Mouse (Mus musculus) midbrain, postnatal 0 days (tissue): Measurements from ENCODE around the gene Cend1. TPM values are rescaled to one million over a fixed set of nuclear protein-coding genes. Genes with fewer than 3 reads are reported as not detected.

Source experiments
- ATAC-seq: fragments of 200-750 bp; cut with Nextera tagmentation; 2 replicates; pipeline ENCODE4 v1.8.0; 2017; ENCODE audit warnings: moderate number of reproducible peaks, mild to moderate bottlenecking, moderate TSS enrichment, moderate library complexity; ENCODE audit not compliant: low FRiP score
- DNase-seq: peaks from one replicate; pipeline ENCODE4 v3.0.0-alpha.2; 2015; ENCODE audit warnings: low spot score
- H3K27ac ChIP-seq: fragments of 300-500 bp; sonication (generic); 2 replicates; pipeline ENCODE4 v1.5.1; 2014; ENCODE audit warnings: low read depth, mild to moderate bottlenecking, low read length, mixed read lengths
- H3K27me3 ChIP-seq: fragments of 300-500 bp; sonication (generic); 2 replicates; pipeline ENCODE4 v1.6.1; 2014; ENCODE audit warnings: low read length, control low read depth, mixed read lengths; ENCODE audit not compliant: insufficient read depth
- H3K36me3 ChIP-seq: fragments of 300-500 bp; sonication (generic); 2 replicates; pipeline ENCODE4 v1.6.1; 2014; ENCODE audit warnings: low read length, control low read depth, mixed read lengths; ENCODE audit not compliant: insufficient read depth
- H3K4me1 ChIP-seq: fragments of 300-500 bp; sonication (generic); 2 replicates; pipeline ENCODE4 v1.6.1; 2014; ENCODE audit warnings: mild to moderate bottlenecking, control low read depth, antibody characterized with exemption, low read length, mixed read lengths; ENCODE audit not compliant: insufficient read depth
- H3K4me2 ChIP-seq: fragments of 300-500 bp; sonication (generic); 2 replicates; pipeline ENCODE4 v1.6.1; 2014; ENCODE audit warnings: low read depth, mild to moderate bottlenecking, low read length, mixed read lengths; ENCODE audit not compliant: poor library complexity, severe bottlenecking
- H3K4me3 ChIP-seq: fragments of 300-500 bp; sonication (generic); 2 replicates; pipeline ENCODE4 v1.5.1; 2014; ENCODE audit warnings: low read depth, mild to moderate bottlenecking, low read length, moderate library complexity
- H3K9ac ChIP-seq: fragments of 300-500 bp; sonication (generic); replicated peaks from 2 replicates; pipeline ENCODE4 v1.6.1; 2014; ENCODE audit warnings: mild to moderate bottlenecking, low read length, moderate library complexity, mixed read lengths; ENCODE audit not compliant: poor library complexity, severe bottlenecking
- H3K9me3 ChIP-seq: fragments of 300-500 bp; sonication (generic); 2 replicates; pipeline ENCODE4 v1.6.1; 2016; ENCODE audit warnings: low read length, control low read depth
- CTCF ChIP-seq: IDR thresholded peaks from 2 replicates; pipeline ENCODE4 v1.5.1; 2016; ENCODE audit warnings: antibody characterized with exemption, mild to moderate bottlenecking
- WGBS: fragments of 180-500 bp; shearing (Covaris S2); extraction: QIAGEN DNeasy Blood & Tissue Kit; methylation state at CpG from one replicate; pipeline ENCODE4 v1.1.7; 2014; 5-methylcytosine and 5-hydroxymethylcytosine counted together
- polyA plus RNA-seq: library from polyadenylated mRNA; unstranded; fragments of >200 nt; fragmentation: Nextera tagmentation; extraction: Ambion mirVana; gene quantifications from 2 replicates; pipeline ENCODE4 v1.2.1, GENCODE M21; 2015
- total RNA-seq: library from RNA; depleted of rRNA; stranded (reverse); fragments of >200 nt; gene quantifications from 2 replicates; pipeline ENCODE4 v1.2.3, GENCODE M21; 2014

The Cend1 gene
- total and polyA plus RNA-seq, 2 experiments from 2014 or later, result 194 to 195 TPM

- ATAC-seq (no peak), DNase-seq (no peak)
- WGBS, result 28% methylated on average over 12 of the region's 12 CpGs
- peaks cover 15% of the 10 kb centered on the region for H3K36me3 ChIP-seq
- no peak overlapping the region for H3K27ac ChIP-seq
- H3K27me3 ChIP-seq, result peaks cover 51% of the 10 kb centered on the region
- TF ChIP-seq CTCF, result no peak
- H3K4me3 ChIP-seq, result no peak overlapping the region
- H3K9ac ChIP-seq, result no peak overlapping the region
- H3K4me2 ChIP-seq, result peak overlapping the region; percentile 28; the same call in 1 of the 2 replicates
- no peaks in the 10 kb centered on the region for H3K9me3 ChIP-seq
- H3K4me1 ChIP-seq, result peaks cover 25% of the 10 kb centered on the region
Measured at GRCm38 (mm10) chr7:141463824-141464602, 34.7 kb upstream of the Cend1 start.

DNA sequence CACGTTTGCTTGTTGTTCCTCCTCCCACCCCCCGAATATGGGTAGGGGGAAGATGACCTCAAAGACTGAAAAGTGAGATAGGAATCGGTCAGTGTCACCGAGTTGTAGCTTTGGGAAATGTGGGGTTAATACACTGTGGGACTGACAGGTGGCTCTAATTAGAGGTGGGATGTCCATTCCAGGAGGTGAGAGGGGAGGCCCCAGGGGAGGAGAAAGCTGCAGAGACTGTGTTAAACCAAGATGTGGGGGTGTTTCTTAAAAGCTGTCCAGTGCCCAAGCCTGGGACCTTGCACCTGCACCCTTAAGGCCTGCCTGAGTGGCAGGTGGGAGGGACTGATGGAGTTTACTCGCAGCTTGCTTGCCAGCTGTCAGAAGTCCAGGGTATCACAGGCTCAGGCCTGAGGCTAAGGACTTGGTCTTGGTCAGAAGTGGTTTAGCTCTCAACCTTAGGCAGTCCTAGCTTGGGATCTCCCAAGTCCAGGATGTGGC is 33.1 kb upstream of the Cend1 start:
- no peaks in the 10 kb centered on the region for H3K9me3 ChIP-seq
- peaks cover 12% of the 10 kb centered on the region; the same call in 1 of the 2 replicates for H3K4me1 ChIP-seq
- H3K27ac ChIP-seq, result no peak overlapping the region
- 22% methylated on average over 5 of the region's 5 CpGs for WGBS
- ATAC-seq, result no peak
- H3K4me3 ChIP-seq, result peak overlapping the region; percentile 42
- H3K4me2 ChIP-seq, result peak overlapping the region; percentile 80
- peaks cover 51% of the 10 kb centered on the region for H3K27me3 ChIP-seq
- H3K36me3 ChIP-seq, result peaks cover 28% of the 10 kb centered on the region
- TF ChIP-seq CTCF, result no peak
- H3K9ac ChIP-seq, result no peak overlapping the region
- no peak for DNase-seq

GRCm38 (mm10) chr7:141461521-141462332 is 32.4 kb upstream of the Cend1 start:
- Histone ChIP-seq H3K36me3 (peaks cover 28% of the 10 kb centered on the region), H3K9ac (peak overlapping the region; percentile 51), H3K4me1 (peaks cover 9% of the 10 kb centered on the region; the same call in 1 of the 2 replicates), H3K4me3 (peak overlapping the region; percentile 42), H3K9me3 (no peaks in the 10 kb centered on the region), H3K4me2 (peak overlapping the region; percentile 80), H3K27me3 (peaks cover 51% of the 10 kb centered on the region), H3K27ac (no peak overlapping the region)
- DNase-seq (no peak), ATAC-seq (no peak)
- WGBS, result 3% methylated on average over 42 of the region's 59 CpGs
- peak; percentile 33; the same call in 1 of the 2 replicates for TF ChIP-seq CTCF

GRCm38 (mm10) chr7:141460391-141461113 is 31.3 kb upstream of the Cend1 start, which contains the start of gene Cracr2b:
Gene Cracr2b (plus strand): TSS chr7:141461094.
- Histone ChIP-seq H3K27me3 (peaks cover 46% of the 10 kb centered on the region), H3K9me3 (no peaks in the 10 kb centered on the region), H3K36me3 (peaks cover 28% of the 10 kb centered on the region), H3K27ac (no peak within 1 kb of the TSS), H3K4me1 (peaks cover 15% of the 10 kb centered on the region), H3K4me3 (peak within 1 kb of the TSS; percentile 42), H3K9ac (peak within 1 kb of the TSS; percentile 51), H3K4me2 (peak within 1 kb of the TSS; percentile 80)
- WGBS, result 76% methylated on average over 15 of the region's 15 CpGs
- ATAC-seq (no peak), DNase-seq (no peak)
- no peak for TF ChIP-seq CTCF

GRCm38 (mm10) chr7:141460001-141460390 is 30.7 kb upstream of the Cend1 start:
- 79% methylated on average over 5 of the region's 5 CpGs for WGBS

More at GRCm38 (mm10) chr7:141460001-141460390, 30.7 kb upstream of the Cend1 start:
- Histone ChIP-seq H3K4me2 (no peak overlapping the region), H3K36me3 (peaks cover 28% of the 10 kb centered on the region), H3K9ac (no peak overlapping the region), H3K4me1 (peaks cover 13% of the 10 kb centered on the region), H3K4me3 (no peak overlapping the region), H3K27ac (no peak overlapping the region), H3K9me3 (no peaks in the 10 kb centered on the region), H3K27me3 (peaks cover 43% of the 10 kb centered on the region)
- DNase-seq (no peak), ATAC-seq (no peak)
- no peak for TF ChIP-seq CTCF
